Mouse (Mus musculus): ENCODE measurements around the gene Ptprk.

- TF ChIP-seq POLR2A (IDR thresholded peaks at IDR 0.05; ENCODE audit: insufficient read length, low read depth) (no peak), POLR2AphosphoS2 (IDR thresholded peaks at IDR 0.05; ENCODE audit: insufficient read length, low read depth) (no peak)
These were observed 110.1 kb downstream of the Ptprk start for GRCm38 (mm10) chr10:28184675-28185074.

Measured in myocyte (in vitro differentiated cells).